Mouse (Mus musculus): Measurements from ENCODE around the gene Jazf1.

- TF ChIP-seq POLR2A (IDR thresholded peaks at IDR 0.05; ENCODE audit: low read depth, low read length) (no peak), CTCF (IDR thresholded peaks at IDR 0.05; ENCODE audit: extremely low read depth, insufficient read length, insufficient replicate concordance, low read depth, low read length) (no peak)
These were observed 62.4 kb downstream of the Jazf1 start for GRCm38 (mm10) chr6:53006032-53006431.
